Mouse (Mus musculus): ENCODE results near the gene Akr1c13. TPM values are rescaled to one million over a fixed set of nuclear protein-coding genes. Genes with fewer than 3 reads are reported as not detected.
A peak's percentile ranks its signal among the peaks of the same experiment; 100 is the strongest.
"Not testable (repeated sequence)": the region's sequence is repeated elsewhere in the genome, so short reads cannot be mapped to it uniquely, and the experiment has no call there.

Gene Akr1c13
- total RNA-seq (2014; fragmentation: Nextera tagmentation) (8.3 and 13.6 TPM in 2 replicates), total RNA-seq (2017) (21.0 and 47.9 TPM in 2 replicates)

DNA sequence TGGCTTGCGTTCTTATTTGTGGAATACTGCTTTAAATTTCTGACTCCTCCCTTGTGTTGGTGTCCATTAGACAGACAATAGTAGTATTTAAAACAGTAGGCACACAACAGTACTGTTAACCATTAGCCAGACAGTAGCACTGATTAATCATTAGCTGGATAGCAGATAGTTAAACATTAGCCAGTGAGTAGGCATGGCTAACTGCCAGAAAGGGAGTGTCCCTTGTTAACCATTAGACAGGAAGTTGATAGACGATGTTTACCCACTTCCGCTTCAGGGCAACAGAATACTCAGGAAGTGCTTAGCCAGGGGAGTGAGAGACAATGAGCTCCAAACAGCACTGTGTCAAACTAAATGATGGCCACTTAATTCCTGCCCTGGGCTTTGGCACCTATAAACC is at the start of gene Akr1c13:
Gene Akr1c13, plus strand, starts transcription at position 247 of the 400 bp plus-strand sequence.
- peak; percentile 89 for ATAC-seq (replicated peaks; ENCODE audit: low FRiP score, low TSS enrichment, poor library complexity, severe bottlenecking)

GRCm38 (mm10) chr13:4144261-4144660 is 46.7 kb upstream of the Akr1c13 start:
- no peak for ATAC-seq (replicated peaks; ENCODE audit: low FRiP score, low TSS enrichment, poor library complexity, severe bottlenecking)

- no peak for ATAC-seq (replicated peaks; ENCODE audit: low FRiP score, low TSS enrichment, poor library complexity, severe bottlenecking)
These were observed 40.4 kb upstream of the Akr1c13 start, which contains the start of gene Akr1c18 for GRCm38 (mm10) chr13:4150518-4150917. Gene Akr1c18 (minus strand): TSS chr13:4150654.

DNA sequence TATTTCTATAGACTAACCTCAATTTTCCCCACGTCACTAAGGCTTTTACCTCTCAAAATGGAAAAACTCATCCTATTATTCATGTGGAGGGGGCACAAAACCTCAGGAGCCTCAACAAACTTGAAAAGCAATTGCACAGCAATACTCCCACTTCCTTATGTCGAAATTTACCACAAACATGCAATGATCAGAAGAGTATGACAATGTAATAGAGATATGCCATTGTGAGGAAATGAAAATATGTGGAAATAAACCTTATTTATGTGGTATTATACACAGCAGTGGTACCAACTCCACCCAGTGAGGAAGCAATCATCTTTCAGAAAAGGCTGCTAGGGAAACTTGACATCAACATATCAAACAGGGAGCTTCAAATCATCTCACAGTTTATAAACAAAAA is 38.0 kb upstream of the Akr1c13 start:
- no peak for ATAC-seq (replicated peaks; ENCODE audit: low FRiP score, low TSS enrichment, poor library complexity, severe bottlenecking)

DNA sequence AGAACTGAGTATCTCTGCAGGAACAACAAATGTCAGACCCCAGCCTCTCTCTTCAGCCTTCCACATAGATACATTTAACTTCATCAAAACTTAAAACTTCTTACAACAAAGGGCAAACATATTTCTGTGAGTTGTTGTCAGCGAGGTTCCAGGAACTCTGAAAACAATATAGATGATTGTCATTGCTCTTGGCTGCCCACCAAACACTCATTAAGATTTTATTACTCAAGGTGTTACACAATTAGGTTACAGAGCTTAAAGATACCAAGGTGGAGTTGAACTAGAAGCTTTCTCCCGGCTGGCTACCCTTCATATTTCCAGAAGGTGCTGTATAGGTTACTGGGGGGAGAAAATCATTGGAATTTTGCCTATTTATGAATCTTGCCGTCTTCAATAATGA is 37.4 kb upstream of the Akr1c13 start:
- no peak for ATAC-seq (replicated peaks; ENCODE audit: low FRiP score, low TSS enrichment, poor library complexity, severe bottlenecking)

DNA sequence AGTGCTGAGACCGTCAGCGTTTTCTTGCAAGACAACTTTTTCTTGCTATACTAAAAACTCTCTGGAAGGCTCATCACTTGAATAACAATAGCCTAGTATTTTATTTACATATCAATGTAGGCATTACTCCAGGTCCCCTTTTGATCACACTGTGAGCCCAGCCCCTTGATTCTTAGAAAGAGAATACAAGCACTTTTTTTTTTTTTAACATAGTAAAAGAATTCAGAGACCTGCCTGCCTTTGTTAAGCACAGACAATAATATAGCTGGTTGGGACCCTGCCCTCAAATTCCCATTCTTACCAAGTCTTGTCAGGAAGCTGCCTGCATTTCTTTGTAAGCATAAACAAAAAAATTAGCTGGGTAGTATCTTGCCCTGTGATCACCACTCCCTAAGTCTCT is 35.7 kb upstream of the Akr1c13 start:
- ATAC-seq (replicated peaks; ENCODE audit: low FRiP score, low TSS enrichment, poor library complexity, severe bottlenecking): no peak

DNA sequence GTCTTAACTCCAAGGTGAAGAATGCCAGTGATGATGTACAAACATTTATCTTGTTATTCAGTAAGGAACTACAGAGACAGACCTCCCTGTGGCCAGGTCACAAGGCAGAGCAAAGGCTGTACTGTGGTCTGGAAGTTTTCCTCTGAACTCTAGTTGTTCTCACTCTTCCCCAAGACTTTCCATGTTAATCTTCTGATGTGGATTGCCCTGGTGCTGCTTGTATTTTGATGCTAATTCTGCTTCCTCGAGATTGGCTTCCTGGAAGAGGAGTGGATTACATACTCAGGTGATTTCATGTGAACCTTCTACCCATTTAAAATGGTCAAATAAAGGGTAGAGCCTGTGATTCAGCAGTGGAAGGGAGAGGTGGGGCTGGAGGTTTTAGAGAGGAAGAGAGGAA is 22.9 kb upstream of the Akr1c13 start:
- no peak for ATAC-seq (replicated peaks; ENCODE audit: low FRiP score, low TSS enrichment, poor library complexity, severe bottlenecking)

DNA sequence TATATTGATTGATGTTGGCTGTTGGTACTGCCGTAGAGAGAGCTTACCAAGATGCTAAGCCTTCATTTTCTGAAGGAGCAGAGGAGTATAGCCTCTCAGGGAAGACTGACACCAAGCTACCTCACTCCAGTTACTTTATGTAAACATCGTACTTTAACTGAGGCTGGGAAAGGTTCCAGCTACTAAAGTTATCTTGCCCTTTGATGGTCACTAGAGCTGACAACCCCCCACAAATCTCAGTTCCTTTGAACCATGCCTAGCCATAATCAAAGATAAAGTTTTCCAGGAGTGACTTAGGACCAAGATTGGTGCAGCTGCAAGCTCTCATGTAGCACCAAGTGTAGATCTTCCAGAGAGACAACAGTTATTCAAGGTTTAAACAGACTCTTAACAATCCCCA is 18.0 kb upstream of the Akr1c13 start:
- ATAC-seq (replicated peaks; ENCODE audit: low FRiP score, low TSS enrichment, poor library complexity, severe bottlenecking): no peak

DNA sequence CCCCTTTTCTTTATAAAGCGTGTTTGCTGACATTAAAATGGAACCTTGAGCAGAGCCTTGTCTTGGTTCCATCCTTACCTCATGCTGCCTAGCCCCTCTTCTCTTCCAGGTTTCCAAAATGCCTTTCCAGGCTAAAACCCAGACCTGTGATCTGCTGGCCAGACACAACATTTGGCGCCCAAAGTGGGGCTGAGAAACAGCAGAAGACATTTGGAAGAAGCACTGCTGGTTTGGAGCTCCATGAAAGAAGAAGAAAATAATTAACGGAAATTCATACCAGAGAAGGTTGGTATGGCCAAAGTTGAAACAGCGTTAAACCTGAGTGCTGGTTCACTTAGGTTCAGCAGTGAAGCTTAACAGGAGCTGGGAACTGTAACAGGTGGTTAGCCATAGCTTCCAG is 9.6 kb upstream of the Akr1c13 start:
- not testable (repeated sequence) for ATAC-seq (replicated peaks; ENCODE audit: low FRiP score, low TSS enrichment, poor library complexity, severe bottlenecking)

DNA sequence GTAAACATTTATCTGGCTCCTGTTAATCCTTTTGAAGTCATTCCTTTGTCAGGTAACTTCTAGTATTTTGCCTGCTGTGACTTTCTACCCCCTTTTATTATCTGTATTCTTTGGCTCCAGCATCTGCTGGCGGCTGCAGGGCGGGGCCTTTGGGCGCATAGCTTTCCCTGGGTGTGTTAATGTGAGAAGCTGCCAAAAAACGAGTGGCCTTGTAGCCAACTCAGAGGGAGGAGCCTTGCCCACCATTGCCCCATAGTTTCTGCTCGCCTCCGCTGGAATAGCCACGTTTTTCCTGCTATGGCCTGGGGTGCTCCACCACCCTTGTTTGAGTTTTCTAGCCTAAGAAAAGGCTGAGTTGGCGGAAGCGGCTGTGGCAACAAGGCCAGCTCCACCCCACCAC is 7.8 kb upstream of the Akr1c13 start:
- ATAC-seq (replicated peaks; ENCODE audit: low FRiP score, low TSS enrichment, poor library complexity, severe bottlenecking): 0 out of 2 replicates have a peak, but pooled peaks have one; percentile 57

DNA sequence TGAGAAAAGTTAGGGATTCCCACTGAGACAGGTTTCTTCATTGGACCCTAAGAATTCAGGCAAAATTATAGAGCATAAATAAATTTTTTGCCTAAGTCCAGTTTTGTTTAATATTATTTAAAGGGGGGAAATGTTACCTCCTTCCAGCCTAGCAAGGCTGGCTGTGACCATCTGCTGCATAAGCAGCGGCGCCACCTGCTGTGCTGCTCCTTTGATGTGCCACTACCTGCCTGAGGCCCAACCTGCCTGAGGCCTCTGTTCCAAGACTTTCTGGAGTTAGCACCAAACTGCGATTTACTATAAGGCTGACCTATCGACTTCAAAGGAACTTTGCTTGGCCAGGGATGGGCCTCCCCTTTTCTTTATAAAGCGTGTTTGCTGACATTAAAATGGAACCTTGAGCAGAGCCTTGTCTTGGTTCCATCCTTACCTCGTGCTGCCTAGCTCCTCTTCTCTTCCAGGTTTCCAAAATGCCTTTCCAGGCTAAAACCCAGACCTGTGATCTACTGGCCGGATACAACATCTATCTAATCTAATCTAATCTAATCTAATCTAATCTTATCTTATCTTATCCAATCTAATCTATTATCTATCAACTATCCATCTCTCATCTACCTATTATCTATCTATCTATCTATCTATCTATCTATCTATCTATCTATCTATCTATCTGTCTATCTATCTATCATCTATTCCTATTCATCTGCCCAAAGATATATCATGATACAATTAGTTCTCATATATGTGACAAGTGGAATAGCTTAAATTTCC is 4.1 kb upstream of the Akr1c13 start:
- ATAC-seq (replicated peaks; ENCODE audit: low FRiP score, low TSS enrichment, poor library complexity, severe bottlenecking): not testable (repeated sequence)

- ATAC-seq (replicated peaks; ENCODE audit: low FRiP score, low TSS enrichment, poor library complexity, severe bottlenecking): no peak
These were observed 2.8 kb upstream of the Akr1c13 start for GRCm38 (mm10) chr13:4188174-4188573.

GRCm38 (mm10) chr13:4192511-4192910 is 1.6 kb downstream of the Akr1c13 start:
- ATAC-seq (replicated peaks; ENCODE audit: low FRiP score, low TSS enrichment, poor library complexity, severe bottlenecking): no peak

GRCm38 (mm10) chr13:4206147-4206903 is 15.4 kb downstream of the Akr1c13 start:
- ATAC-seq (replicated peaks; ENCODE audit: low FRiP score, low TSS enrichment, poor library complexity, severe bottlenecking): no peak

- no peak for ATAC-seq (replicated peaks; ENCODE audit: low FRiP score, low TSS enrichment, poor library complexity, severe bottlenecking)
These were observed 20.8 kb downstream of the Akr1c13 start for GRCm38 (mm10) chr13:4211560-4212299.

- ATAC-seq (replicated peaks; ENCODE audit: low FRiP score, low TSS enrichment, poor library complexity, severe bottlenecking): no peak
These were observed 21.4 kb downstream of the Akr1c13 start for GRCm38 (mm10) chr13:4212309-4212708.

DNA sequence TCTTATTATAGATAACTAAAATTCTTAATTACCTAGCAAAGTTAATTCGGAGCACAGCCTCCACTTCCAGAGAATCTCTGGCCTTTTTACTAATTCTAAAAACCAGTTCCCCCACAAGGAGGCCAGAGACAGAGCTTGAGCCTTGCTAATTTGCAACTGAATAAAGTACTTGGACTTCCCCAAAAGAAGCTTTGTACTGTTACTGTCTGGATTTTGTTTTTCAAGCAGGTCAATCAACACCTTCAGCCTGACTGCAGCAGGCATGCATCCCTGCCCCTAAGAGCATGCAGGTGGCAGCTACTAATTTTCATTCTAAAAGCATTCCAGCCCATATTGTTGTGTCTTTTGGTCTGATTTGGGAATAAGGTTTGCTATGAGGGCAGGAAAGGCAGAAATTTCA is 24.5 kb downstream of the Akr1c13 start:
- not testable (repeated sequence) for ATAC-seq (replicated peaks; ENCODE audit: low FRiP score, low TSS enrichment, poor library complexity, severe bottlenecking)

GRCm38 (mm10) chr13:4228441-4228840 is 37.5 kb downstream of the Akr1c13 start, which contains the start of gene Akr1c19:
Gene Akr1c19 (plus strand): TSS chr13:4228700.
- no peak for ATAC-seq (replicated peaks; ENCODE audit: low FRiP score, low TSS enrichment, poor library complexity, severe bottlenecking)

GRCm38 (mm10) chr13:4230841-4231623 is 40.1 kb downstream of the Akr1c13 start:
- no peak for ATAC-seq (replicated peaks; ENCODE audit: low FRiP score, low TSS enrichment, poor library complexity, severe bottlenecking)
